Mouse (Mus musculus) small intestine, adult 2 months (tissue): ENCODE data around the gene Tnk2. TPM values are rescaled to one million over a fixed set of nuclear protein-coding genes. Genes with fewer than 3 reads are reported as not detected.

Experiments
- H3K27ac ChIP-seq: fragments of 200-500 bp; 2 replicates; pipeline ENCODE4 v1.5.1; 2012; ENCODE audit warnings: low read depth, low read length, control low read depth, inconsistent platforms; ENCODE audit not compliant: insufficient read depth
- H3K27me3 ChIP-seq: fragments of 200-500 bp; 2 replicates; pipeline ENCODE4 v1.6.1; 2012; ENCODE audit warnings: mild to moderate bottlenecking, moderate library complexity, low read length, inconsistent platforms; ENCODE audit not compliant: control insufficient read depth, insufficient read depth
- H3K36me3 ChIP-seq: fragments of 200-500 bp; 2 replicates; pipeline ENCODE4 v1.6.1; 2012; ENCODE audit warnings: mild to moderate bottlenecking, low read length, control low read depth, inconsistent platforms; ENCODE audit not compliant: control insufficient read depth, insufficient read depth
- H3K4me1 ChIP-seq: fragments of 200-500 bp; 2 replicates; pipeline ENCODE4 v1.6.1; 2012; ENCODE audit warnings: low read length, inconsistent platforms, mixed read lengths; ENCODE audit not compliant: control insufficient read depth, insufficient read depth, insufficient read length
- H3K4me3 ChIP-seq: fragments of 200-500 bp; 2 replicates; pipeline ENCODE4 v1.5.1; 2012; ENCODE audit warnings: low read depth, mild to moderate bottlenecking, control low read depth, inconsistent platforms, low read length, moderate library complexity
- CTCF ChIP-seq: fragments of 200-500 bp; IDR thresholded peaks from 2 replicates; pipeline ENCODE4 v1.5.1; 2012; ENCODE audit warnings: low read depth, mild to moderate bottlenecking, control low read depth, inconsistent platforms, low read length, moderate library complexity, mixed read lengths; ENCODE audit not compliant: insufficient replicate concordance, insufficient read length; ENCODE audit errors: extremely low read depth
- POLR2A ChIP-seq: fragments of 200-500 bp; IDR thresholded peaks from 2 replicates; pipeline ENCODE4 v1.6.1; 2012; ENCODE audit warnings: low read depth, mild to moderate bottlenecking, control low read depth, inconsistent platforms, low read length, moderate library complexity
- WGBS: fragments of 180-500 bp; shearing (Covaris S2); methylation state at CpG from one replicate; pipeline ENCODE4 v1.1.7; 2018; 5-methylcytosine and 5-hydroxymethylcytosine counted together
- polyA plus RNA-seq: library from polyadenylated mRNA; depleted of rRNA; stranded (reverse); fragments of >200 nt; gene quantifications from 2 replicates; pipeline ENCODE4 v1.2.3, GENCODE M21; 2012; rRNA removed

The Tnk2 gene
- polyA plus RNA-seq, 1 experiment: 57.5 TPM

DNA sequence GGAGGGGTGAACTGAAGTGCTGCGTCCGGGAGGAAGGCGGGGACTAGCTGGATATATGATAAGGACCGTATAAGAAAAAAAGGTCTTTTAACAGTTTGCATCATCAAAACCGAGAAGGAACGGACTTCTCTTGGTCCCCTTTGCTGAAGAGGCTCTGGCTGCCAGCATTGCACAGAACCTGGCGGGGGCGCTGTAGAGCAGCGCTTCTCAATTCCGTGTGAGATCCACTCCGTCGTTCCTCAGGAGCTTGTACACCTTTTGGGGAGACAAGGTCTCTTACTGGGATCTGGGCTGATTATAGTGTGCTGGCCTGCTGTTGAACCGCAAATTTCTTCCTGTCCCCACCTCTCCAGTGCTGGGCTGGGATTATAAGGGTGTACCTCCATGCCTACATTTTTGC is 71.7 kb downstream of the Tnk2 start:
- Histone ChIP-seq H3K27me3 (no peaks in the 10 kb centered on the region), H3K4me3 (no peak overlapping the region), H3K27ac (no peak overlapping the region), H3K4me1 (peaks cover 3% of the 10 kb centered on the region; the same call in 1 of the 2 replicates), H3K36me3 (no peaks in the 10 kb centered on the region)
- WGBS: 16% methylated on average over 13 of the region's 13 CpGs
- TF ChIP-seq CTCF (peak; percentile 58; the same call in 1 of the 2 replicates), POLR2A (no peak)

DNA sequence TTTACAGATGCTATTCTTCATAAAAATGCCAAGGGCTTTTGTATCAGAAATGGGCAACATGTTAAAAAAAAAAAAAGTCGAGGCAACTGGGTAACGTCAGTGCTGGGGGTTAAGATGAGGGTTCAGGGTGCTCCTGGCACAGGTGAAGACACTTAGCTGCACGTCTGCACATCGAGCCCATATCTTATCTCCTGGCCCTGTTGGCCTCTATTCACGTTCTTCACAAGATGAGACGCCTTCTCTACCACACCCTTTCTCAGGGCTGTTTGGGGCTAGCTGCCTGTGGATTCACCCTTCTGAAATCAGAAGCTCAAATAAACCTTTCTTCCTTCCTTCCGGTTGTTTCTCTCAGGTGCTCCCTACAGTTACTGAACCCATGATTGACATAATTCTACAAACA is 79.5 kb downstream of the Tnk2 start:
- Histone ChIP-seq H3K4me1 (peaks cover 29% of the 10 kb centered on the region; the same call in 1 of the 2 replicates), H3K4me3 (no peak overlapping the region), H3K27ac (peak overlapping the region; percentile 94), H3K36me3 (no peaks in the 10 kb centered on the region), H3K27me3 (no peaks in the 10 kb centered on the region)
- TF ChIP-seq POLR2A (no peak), CTCF (no peak)
- 26% methylated on average over 7 of the region's 7 CpGs for WGBS

DNA sequence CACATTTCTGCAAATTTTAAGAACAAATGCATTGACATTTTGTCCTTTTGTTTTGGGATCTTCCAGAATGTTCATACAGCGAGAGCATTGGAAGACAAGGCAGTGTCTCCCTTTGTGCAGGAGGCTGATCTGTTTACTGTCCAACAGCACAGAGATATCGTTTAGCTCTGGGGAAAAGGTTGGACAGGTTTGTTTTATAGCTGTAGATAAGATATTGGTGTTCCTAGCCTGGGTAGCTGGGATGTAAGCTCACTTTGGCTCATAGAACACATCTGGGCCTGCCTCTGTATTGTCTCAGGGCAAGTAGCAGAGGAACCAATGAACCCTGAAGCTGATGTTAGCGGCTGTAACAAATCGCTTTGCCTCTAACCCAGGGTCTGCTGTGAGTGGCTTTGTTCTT is 80.1 kb downstream of the Tnk2 start:
- H3K36me3 ChIP-seq: no peaks in the 10 kb centered on the region
- H3K27me3 ChIP-seq: no peaks in the 10 kb centered on the region
- no peak overlapping the region for H3K4me3 ChIP-seq
- TF ChIP-seq CTCF (no peak), POLR2A (no peak)
- H3K27ac ChIP-seq: peak overlapping the region; percentile 94
- H3K4me1 ChIP-seq: peaks cover 30% of the 10 kb centered on the region; the same call in 1 of the 2 replicates
- WGBS: 22% methylated on average over 4 of the region's 4 CpGs

DNA sequence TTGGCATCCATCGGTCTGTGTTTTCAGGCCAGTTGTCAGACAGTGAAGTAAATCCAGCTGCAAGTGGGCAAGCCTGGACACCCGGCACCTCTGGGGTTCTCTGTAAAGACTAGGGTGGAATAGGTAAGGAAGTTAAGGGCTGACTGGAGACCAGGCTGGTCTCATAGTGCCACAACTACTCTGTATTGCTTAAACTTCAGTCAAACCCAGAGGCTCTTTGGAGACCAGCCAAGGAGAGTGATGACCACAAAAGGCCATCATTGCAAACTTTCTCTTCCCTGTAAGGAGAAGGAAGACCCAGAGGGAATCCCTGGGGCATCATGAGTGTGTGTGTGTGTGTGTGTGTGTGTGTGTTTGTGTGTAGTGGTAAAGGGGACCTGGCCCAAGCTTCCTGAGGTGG is 80.6 kb downstream of the Tnk2 start:
- Histone ChIP-seq H3K27ac (0 out of 2 replicates have a peak overlapping the region, but pooled peaks have one; percentile 94), H3K4me3 (no peak overlapping the region), H3K4me1 (peaks cover 35% of the 10 kb centered on the region), H3K36me3 (no peaks in the 10 kb centered on the region), H3K27me3 (no peaks in the 10 kb centered on the region)
- TF ChIP-seq CTCF (no peak), POLR2A (no peak)
- WGBS: 83% methylated on average over 2 of the region's 2 CpGs

GRCm38 (mm10) chr16:32726501-32726900 is 82.8 kb downstream of the Tnk2 start:
- no peak overlapping the region for H3K27ac ChIP-seq
- H3K27me3 ChIP-seq: no peaks in the 10 kb centered on the region
- H3K4me1 ChIP-seq: peaks cover 39% of the 10 kb centered on the region
- no peaks in the 10 kb centered on the region for H3K36me3 ChIP-seq
- H3K4me3 ChIP-seq: no peak overlapping the region
- TF ChIP-seq POLR2A: no peak
- no peak for TF ChIP-seq CTCF

GRCm38 (mm10) chr16:32728240-32728639 is 84.6 kb downstream of the Tnk2 start:
- TF ChIP-seq CTCF (no peak), POLR2A (no peak)
- Histone ChIP-seq H3K27me3 (no peaks in the 10 kb centered on the region), H3K4me1 (peaks cover 38% of the 10 kb centered on the region), H3K27ac (peak overlapping the region; percentile 92), H3K36me3 (no peaks in the 10 kb centered on the region), H3K4me3 (no peak overlapping the region)

- Histone ChIP-seq H3K4me1 (peaks cover 35% of the 10 kb centered on the region), H3K27ac (peak overlapping the region; percentile 92), H3K4me3 (no peak overlapping the region), H3K27me3 (no peaks in the 10 kb centered on the region), H3K36me3 (no peaks in the 10 kb centered on the region)
- 9% methylated on average over 1 of the region's 1 CpGs for WGBS
- TF ChIP-seq POLR2A: no peak
- TF ChIP-seq CTCF: no peak
Observed at GRCm38 (mm10) chr16:32728730-32729129, 85.1 kb downstream of the Tnk2 start.

Other genes with a start within 250 kb of the Tnk2 start
- gene Tm4sf19, start 243.4 kb upstream of the Tnk2 start, polyA plus RNA-seq: 0.17 and 0.35 TPM in 2 replicates
- 1.3 and 1.4 TPM in 2 replicates for gene Tctex1d2, start 224.2 kb upstream of the Tnk2 start, polyA plus RNA-seq
- gene Pcyt1a, start 213.0 kb upstream of the Tnk2 start, polyA plus RNA-seq: 55.4 and 115 TPM in 2 replicates
- gene Slc51a, start 156.0 kb upstream of the Tnk2 start, polyA plus RNA-seq: 102 and 424 TPM in 2 replicates
- gene Zdhhc19, start 147.6 kb upstream of the Tnk2 start, polyA plus RNA-seq: 0.18 and 0.42 TPM in 2 replicates
- gene Tfrc, start 35.0 kb upstream of the Tnk2 start, polyA plus RNA-seq: 1.9 and 3.0 TPM in 2 replicates
- 18.8 and 39.8 TPM in 2 replicates for gene Muc4, start 92.0 kb downstream of the Tnk2 start, polyA plus RNA-seq
- gene Muc20, start 153.6 kb downstream of the Tnk2 start, polyA plus RNA-seq: 0.11 and 0.39 TPM in 2 replicates
- gene Smbd1, start 166.6 kb downstream of the Tnk2 start, polyA plus RNA-seq: 1.5 and 2.1 TPM in 2 replicates
- 0.66 and 0.93 TPM in 2 replicates for gene Fyttd1, start 233.6 kb downstream of the Tnk2 start, polyA plus RNA-seq
- gene Rubcn, start 233.9 kb downstream of the Tnk2 start, polyA plus RNA-seq: 15.1 and 28.5 TPM in 2 replicates